Mouse (Mus musculus) testis, adult 2 months (tissue): ENCODE data around the gene Cat.

Experiments
- CTCF ChIP-seq: fragments of 200-500 bp; IDR thresholded peaks from 2 replicates; pipeline ENCODE4 v1.5.1; 2012; ENCODE audit warnings: low read depth, mild to moderate bottlenecking, inconsistent platforms, low read length, moderate library complexity; ENCODE audit not compliant: control insufficient read depth, insufficient read depth, insufficient replicate concordance
- POLR2A ChIP-seq: fragments of 200-500 bp; IDR thresholded peaks from 2 replicates; pipeline ENCODE4 v1.6.1; 2012; ENCODE audit warnings: low read depth, mild to moderate bottlenecking, inconsistent platforms, low read length, moderate library complexity; ENCODE audit not compliant: control insufficient read depth

- no peak for TF ChIP-seq CTCF
- no peak for TF ChIP-seq POLR2A
These were observed 59.4 kb downstream of the Cat start for GRCm38 (mm10) chr2:103425456-103426063.
